Mouse (Mus musculus) embryonic fibroblast, embryonic 13.5 days (primary cell): ENCODE results near the gene Ccdc183.

ENCODE experiments used
- CTCF ChIP-seq: IDR thresholded peaks from 2 replicates; pipeline ENCODE4 v1.5.1; 2011; ENCODE audit warnings: mild to moderate bottlenecking, control low read depth, low read length, moderate library complexity, borderline replicate concordance; ENCODE audit not compliant: insufficient read depth
- POLR2A ChIP-seq: IDR thresholded peaks from 2 replicates; pipeline ENCODE4 v1.6.1; 2011; ENCODE audit warnings: low read depth, mild to moderate bottlenecking, control low read depth, low read length, moderate library complexity

DNA sequence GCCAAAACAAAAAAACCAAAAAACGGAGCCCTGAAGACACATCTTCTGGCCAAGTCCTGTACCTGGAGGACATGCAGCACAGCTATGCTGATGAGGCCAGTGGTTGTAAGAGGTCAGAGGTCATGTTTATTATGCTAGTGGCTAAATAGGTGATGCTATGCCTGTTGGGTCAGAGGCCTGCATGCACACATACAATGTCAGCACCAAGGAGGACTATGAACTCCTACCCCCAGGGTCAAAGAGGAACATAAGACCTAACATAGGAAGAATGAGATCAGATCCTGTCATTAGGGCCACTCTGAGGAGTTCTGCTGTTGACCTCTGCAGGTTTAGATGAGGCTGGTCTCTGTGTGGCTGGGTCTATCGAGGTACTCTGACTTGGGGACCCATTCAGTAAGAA is 17.4 kb downstream of the Ccdc183 start:
- TF ChIP-seq CTCF (no peak), POLR2A (no peak)
